Mouse (Mus musculus) testis, adult 2 months (tissue): Measurements from ENCODE around the gene Fcgr1.

ENCODE experiments used
- CTCF ChIP-seq: fragments of 200-500 bp; IDR thresholded peaks from 2 replicates; pipeline ENCODE4 v1.5.1; 2012; ENCODE audit warnings: low read depth, mild to moderate bottlenecking, inconsistent platforms, low read length, moderate library complexity; ENCODE audit not compliant: control insufficient read depth, insufficient read depth, insufficient replicate concordance
- POLR2A ChIP-seq: fragments of 200-500 bp; IDR thresholded peaks from 2 replicates; pipeline ENCODE4 v1.6.1; 2012; ENCODE audit warnings: low read depth, mild to moderate bottlenecking, inconsistent platforms, low read length, moderate library complexity; ENCODE audit not compliant: control insufficient read depth

GRCm38 (mm10) chr3:96261623-96262022 lies 32.1 kb downstream of the Fcgr1 start:
- TF ChIP-seq POLR2A: no peak
- no peak for TF ChIP-seq CTCF
